Mouse (Mus musculus): ENCODE measurements around the gene Otc.

Gene Otc

DNA sequence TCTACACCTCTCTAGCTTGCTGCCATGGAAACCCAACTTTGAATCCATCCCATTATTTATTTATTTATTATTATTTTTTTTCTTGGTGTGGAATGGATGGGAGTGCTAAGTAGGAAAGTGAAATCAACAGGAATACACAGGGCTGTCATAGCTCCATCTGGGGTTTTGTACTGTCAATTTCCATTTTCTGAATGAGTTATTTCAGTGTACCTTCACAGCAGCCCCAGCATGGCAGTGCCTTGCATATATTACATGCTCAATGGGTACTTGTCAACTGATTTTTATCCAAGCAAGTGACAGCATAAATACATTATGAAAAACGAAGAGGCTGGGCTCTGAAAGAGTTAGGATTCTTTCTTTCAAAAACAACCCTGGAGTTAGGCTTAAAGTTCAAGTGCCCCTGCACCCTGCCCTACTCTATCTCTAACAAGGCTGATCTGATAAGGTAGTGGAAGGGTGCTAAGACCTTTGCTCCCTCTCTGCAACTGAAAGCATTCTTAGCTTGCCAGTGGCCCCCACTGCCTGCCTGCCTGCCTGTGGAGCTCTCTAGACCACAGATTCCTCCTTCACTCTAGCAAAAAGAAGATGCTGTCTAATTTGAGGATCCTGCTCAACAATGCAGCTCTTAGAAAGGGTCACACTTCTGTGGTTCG is at the start of gene Otc:
Gene Otc, plus strand, starts transcription at position 454 of the 653 bp plus-strand sequence.
- DNase-seq: no peak

DNA sequence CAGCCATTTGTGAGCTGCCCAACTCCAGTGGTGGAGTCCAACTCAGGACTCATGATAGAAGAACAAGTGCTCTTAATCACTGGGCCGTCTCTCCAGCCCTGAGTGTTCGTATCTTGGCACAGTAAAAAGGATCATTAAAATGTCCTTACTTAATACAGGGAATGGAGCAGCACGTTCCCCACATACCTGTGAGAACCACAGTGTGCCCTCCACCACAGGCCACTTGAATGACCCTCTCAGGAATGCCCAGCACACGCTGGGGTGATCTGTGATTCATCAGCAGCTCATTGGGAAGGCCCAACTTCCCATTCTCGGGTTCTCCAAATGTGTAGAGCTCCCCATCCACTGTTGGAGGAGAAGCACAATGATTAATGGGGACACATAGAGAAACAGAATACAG is 46.2 kb upstream of the Otc start:
- no peak for DNase-seq

DNA sequence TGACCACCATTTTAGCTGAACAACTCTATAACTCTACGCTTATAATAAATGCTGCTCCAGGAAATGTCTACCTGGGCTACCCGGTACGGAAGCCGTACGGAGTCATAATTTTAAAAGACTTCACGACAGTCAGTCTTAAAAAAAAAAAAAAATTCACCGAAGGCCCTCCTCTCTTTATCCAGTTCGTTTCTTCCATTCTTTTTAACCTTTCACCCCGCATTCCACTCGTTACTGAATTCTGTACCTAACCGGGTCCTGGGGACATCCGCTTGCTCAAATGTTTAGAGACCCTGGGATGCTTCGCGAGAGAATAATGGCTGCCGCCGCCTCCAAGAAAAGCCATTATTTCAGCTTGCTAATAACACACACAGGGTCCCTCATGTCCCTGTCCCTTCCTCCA is 36.1 kb upstream of the Otc start:
- peak; percentile 19 for DNase-seq

DNA sequence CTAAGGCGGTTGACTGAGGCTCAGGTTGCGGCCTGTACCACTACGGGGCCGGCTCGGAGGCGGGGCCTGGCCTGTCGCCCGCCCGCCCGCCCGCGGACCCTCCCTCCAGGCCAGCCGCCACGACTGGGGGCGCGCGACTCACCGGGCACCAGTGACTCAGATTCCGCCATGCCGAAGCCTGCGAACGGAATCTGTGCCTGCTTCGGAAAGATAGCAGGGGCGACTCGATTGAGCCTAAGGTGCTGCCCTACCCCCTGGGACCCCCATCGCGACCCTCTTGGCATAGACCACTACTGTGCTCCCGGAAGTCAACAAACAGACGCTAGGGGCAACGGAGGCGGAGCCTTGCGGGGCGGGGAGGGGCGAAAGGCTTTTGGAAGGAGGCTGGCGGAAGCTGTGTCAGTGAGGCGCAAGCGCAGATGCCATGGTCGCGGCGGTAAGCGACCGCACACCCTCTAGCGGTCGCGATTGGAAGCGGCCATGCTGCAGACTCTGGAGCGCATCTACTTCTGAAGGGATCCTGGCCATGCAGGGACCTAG is 35.6 kb upstream of the Otc start, which contains the start of gene Rpgr:
Gene Rpgr, minus strand, starts transcription at position 511 of the 540 bp plus-strand sequence.
- DNase-seq: peak; percentile 90

DNA sequence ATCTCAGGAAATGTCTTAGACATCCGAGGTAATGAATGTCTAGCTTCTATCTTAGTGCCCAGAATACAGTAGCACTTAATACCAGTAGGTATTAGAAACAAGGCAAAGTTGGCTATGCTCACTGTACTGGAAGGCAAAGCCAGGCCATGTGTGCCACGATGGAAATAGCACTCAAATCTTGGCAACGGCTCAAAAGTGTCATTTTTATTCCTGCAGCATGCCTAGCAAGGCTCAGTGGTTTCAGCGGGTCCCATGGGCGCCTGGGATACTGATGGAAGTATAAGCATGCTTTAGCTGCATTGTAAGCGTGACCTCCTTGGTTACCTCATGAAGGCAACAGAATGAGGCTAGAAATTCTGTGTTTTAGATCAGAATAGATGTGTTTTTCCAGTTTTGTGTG is 32.8 kb upstream of the Otc start:
- no peak for DNase-seq

DNA sequence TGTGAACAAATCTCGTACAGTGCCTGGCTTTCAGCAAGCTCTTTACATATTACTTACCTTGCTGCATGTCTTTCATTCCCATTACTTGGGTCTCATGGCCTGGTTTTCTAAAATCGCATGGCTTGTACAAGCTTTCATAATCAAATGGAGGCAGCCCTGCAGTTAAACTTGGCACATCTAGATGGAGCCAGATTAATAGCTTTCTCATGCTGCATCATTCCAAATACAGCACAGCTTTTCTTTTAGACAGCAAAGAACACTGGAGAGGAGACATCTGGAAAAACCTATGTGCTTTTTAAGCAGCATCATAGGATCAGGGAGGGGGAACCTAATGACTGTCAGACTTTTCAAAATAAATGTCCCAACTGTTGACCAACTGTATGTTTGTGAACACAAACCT is 19.1 kb upstream of the Otc start:
- no peak for DNase-seq

DNA sequence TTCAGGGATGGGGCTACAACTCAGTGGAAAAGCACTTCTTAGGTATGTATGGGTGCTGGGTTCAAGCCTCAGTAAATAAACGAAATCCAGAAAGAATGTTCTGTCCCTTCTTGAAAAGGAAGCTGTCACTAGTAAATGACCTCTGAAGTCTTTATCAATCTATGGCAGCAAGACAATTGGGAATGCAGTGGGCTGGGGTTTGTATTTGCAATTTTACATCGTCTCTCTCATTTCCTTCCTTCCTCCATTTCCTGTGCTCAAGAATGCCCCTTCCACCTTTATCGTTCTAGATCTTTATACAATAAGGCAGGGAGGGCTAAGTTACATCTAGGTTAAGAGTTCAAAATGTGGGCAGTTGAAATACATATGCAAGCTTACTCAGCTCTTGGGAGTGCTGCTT is 17.5 kb upstream of the Otc start:
- DNase-seq: no peak

DNA sequence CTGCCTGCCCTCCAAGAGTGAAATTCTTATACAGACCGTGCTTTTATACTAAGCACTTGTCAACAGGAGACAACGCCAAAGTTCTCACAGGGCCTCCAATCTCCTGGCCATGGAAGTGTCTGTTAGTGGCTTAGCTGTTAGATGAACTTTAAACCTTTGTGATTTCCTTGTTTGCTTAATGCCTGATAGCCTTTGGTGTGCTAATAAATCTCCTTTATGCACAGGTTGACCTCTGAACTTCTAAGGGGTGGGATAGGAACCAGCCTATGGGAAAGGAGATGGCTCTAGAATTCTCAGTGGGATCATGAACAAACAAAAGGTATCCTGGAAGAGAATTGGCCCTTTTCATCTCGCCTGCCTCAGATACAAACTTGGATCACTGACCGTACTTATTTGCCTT is 12.6 kb upstream of the Otc start:
- DNase-seq: no peak

DNA sequence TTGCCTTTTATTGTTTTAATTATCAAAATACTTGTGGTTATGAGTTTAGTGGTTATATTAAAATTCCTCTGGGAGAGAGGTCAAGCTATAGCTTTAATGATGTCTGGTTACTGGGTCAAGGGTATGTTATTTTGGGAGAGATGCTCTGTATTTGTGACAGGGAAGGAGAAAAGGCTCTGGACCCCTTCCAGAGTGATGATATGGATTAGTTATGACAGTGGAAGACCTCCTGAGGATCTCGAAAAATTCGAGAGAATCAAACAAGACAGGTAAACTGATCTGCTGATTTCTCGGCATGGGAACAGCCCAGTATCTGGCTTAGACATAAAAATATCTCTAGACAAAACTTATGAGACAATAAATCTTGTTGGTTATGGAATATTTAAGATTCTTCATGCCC is 8.2 kb upstream of the Otc start:
- DNase-seq: no peak

DNA sequence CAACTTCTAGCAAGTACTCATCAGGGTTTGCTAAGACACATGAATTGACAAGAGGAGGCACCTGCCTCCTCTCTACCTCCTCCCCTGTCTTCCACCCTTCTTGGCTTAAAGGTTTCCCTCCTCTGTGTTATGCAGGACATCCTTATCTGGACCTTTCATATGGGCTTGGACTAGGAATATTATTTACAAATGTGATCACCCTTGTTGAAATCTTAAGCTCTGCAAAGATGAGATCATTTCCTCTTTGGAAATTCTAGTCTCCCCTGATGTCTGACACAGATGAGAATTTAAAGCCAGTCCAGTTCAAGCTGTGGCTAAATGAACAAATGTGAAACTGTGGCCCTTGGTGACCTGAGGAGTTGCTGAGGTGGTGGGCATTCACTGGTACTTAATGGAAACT is 748 bp upstream of the Otc start:
- DNase-seq: no peak

DNA sequence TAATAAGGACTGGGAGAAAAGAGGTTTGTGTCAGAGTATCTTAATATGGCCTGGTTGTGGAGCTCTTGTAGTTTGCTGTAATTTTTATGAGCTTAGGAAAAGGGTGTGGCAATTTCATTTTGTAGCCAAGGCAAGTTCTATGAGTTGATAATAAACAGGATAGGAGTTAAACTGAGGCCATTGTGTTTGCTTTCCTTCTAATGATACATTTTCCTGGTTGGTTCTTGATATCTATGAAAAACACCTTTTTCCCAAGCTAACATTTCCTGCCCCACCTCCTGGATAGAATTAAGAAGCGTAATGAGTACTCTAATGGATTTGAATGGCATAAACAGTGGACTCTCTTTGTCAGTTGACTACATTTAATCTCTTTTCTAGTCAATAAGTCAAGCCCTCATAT is 5.7 kb downstream of the Otc start:
- DNase-seq: no peak

DNA sequence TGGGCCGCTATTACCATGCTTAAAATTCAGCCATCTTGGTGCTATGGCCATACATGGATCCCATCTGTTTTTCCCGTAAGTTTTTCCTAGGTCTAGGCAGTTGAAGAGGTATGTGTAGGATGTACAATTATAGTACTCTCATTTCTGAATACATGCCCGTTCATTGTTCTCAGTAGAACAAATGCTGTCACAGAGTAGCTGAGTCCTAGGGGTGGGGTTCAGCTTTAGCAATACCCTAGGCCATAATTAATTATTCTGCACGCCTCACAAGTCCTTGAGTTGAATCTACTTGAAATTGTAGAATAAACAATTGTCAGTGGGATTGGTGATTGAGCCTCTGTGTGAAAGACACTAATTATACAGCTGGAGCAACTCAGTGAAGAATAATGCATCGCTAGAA is 6.2 kb downstream of the Otc start:
- DNase-seq: no peak

DNA sequence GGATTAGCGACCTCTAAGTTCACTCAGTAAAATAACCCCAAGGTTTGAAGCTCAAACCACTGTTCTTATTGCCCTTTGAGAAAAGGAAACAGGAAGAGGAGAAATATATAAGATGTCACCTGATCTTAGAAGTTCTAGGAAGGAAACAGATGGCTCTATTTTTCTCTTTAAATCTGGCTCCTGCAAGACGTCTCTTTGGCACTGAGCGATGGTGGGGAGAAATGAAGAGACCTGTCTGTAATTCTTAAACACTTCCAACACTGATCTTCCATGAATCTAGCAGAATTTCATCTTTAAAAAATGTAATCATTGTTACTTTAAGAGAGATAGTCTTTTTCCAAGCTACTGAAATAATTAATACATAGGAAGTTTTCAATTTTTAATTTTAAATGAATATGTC is 16.2 kb downstream of the Otc start:
- no peak for DNase-seq

DNA sequence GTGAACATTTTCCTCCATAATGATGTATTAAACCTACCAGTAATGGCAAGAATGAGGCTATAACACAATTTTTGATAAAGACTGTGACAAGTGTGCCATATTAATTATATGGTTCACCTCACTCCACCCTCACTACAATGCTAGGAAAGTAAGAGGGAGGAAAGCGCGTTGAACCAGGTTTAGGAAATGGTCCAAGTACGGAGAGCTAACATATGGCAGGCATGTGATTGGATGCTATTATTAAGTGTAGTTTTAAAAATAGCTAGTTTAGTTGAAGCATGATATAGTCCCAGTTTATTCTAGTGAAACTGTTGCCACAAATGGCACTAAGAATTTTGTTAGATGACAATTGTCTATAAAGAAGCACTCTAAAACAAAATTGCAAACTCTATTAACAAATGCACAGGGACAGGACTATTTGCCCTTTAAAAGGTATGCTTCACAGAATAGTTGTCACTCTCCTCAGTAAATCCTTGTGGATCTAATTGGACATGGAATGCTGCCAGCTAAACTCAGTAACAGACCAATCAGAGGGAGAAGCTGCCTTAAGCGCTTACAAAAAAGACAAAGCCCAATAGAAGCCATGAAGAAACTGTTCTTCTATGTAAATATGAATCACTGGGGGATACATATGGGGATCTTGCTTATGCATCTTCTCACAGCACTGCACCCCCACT is 16.8 kb downstream of the Otc start:
- no peak for DNase-seq

DNA sequence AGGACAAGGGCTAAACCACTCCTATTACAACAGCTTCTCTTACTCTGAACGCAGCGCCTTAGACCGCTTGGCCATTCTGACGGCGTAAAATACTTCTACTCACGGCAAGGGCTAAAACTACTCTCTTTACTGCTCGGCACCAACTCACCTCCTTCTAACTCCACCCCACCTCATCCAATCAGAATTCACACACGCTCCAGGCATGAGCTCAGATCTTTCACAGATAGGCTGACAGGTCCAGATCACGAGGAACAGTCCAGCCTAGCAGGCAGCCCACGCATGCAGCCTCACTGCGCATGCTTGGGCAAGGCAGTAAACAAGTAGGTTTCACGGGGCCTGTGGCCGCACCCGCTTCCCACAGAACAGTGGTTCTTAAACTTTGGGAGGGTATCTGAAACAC is 45.2 kb downstream of the Otc start:
- DNase-seq: no peak

DNA sequence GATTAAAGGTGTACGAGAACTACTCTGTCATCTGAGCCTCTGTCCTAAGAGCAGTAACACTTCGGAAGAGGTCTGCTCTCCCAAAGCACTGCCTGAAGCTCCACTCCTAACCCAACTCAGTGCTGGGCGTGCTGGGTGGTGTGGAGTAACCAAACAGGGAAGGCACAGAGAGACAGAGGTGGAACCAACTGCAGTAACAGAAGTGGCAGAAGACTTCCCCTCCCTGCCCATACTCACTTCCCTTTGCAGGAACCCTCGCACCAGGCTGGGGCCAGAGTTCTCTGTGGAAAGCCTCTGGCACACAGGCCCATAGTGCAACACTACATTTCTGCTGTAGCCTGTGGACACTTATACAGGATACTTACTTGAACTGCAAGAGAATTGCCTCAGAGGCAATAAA is 66.1 kb downstream of the Otc start:
- no peak for DNase-seq

DNA sequence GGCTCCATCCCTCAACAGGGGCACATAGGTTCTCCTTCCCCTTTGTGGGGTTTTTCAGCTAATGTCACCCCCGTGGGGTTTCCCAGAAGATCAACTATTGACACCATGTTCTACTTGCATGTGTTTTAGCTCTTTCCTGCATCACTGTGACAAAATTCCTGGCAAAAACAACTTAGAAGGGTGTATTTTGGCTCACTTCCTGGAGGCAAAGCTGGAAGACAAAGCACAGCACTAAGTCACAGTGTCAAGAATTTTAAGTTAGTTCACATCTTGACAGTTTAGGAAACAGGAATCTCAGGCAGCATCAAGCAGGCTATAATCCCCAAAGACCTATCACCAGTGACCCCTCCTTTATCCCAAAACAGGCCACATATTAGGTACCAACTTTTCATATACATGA is 78.1 kb downstream of the Otc start:
- no peak for DNase-seq

DNA sequence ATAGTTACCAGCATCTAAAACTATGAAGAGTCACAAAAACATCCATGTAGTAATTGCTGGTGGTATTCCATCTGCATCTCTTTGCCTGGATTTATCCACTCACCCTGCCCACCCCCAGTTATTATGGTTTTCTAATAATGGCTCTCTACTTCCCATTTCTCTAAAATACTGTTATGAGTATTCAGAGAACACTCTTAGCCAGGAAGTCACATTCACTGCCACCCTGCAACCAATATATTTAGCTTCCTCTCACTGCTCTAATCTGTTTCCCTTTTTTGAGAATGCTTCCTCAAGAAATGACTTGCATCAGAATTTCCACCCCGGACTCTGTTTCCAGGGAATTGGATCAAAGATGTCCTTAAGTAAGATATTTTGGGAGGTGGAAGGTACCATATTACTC is 79.6 kb downstream of the Otc start:
- DNase-seq: no peak

DNA sequence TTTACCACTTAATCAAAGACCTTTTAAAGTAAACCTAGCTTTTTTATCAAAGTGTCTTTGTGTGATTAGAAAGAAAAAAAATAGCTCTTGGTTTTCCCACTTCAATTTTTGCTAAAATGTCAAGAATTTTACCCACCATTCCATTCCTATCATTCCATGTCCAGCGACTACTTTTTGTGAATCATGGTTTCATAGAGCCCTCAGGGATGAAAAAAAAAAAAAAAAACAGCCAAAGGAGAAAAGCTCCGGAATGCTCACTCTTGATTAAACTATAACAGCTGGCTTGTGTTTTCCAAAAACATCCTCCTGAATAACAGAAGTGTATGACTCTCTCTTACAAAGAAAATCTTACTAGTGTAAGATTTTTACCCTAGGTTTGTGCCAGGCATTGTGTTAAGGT is 84.7 kb downstream of the Otc start:
- no peak for DNase-seq

DNA sequence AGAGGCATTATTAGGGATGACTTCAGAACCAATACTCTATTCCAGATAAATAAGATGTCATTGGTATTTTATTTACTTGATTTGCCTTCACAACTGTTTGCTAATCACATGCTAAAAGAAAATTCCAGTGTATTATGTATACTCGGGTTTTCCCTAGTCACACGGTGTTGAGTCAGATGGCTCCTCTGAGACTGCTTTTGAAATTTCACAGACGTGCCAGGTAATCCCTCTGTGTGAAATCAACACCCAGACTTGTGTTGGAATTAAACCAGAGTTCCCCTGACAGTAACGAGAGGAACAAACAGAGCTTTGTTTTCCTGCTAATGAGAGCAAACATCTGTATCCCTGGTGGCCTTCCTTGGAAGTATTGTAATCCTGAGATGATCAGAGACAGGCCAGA is 103.8 kb downstream of the Otc start:
- DNase-seq: no peak

Measured in kidney, adult 11 months (tissue).